Mouse (Mus musculus): ENCODE results near the gene Opcml. TPM values are rescaled to one million over a fixed set of nuclear protein-coding genes. Genes with fewer than 3 reads are reported as not detected.

The Opcml gene
- polyA plus RNA-seq, 1 experiment from 2014 or later: 1.9 TPM

DNA sequence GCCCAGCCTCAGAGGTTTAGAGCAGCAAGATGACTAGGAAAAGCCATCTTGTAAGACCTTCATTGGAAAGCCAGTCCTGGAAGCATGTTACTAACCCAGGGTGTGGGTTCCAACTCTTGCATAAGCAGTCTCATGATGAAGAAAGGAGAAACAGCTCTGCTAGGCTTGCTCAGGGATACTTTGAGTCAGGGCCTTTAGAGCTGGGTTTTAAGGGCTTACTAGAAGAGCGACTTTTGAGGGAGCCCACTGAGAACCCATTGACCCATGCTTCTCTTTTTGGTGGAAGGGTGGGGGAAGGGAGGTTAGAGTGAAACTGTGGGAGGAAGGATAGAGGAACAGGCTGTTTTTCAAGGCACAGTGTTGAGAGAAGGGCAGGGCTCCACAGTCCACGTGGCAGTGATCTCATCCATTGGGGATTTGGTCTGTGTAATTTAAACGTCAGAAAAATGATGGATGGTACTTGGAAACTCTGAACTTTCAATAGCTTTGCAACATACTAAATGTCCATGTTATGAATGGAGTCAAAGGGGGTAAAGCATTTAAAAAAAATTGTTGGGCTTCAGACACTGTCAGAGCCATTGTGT is 22.7 kb downstream of the Opcml start:
- Histone ChIP-seq H3K9me3 (replicated peaks; ENCODE audit: control insufficient read depth, low read length) (no peaks in the 10 kb centered on the region), H3K4me1 (ENCODE audit: control insufficient read depth, insufficient read depth, low read length) (no peaks in the 10 kb centered on the region), H3K4me3 (ENCODE audit: low read depth, low read length) (no peak overlapping the region), H3K4me2 (no peak overlapping the region), H3K36me3 (ENCODE audit: control insufficient read depth, insufficient read depth, low read length) (no peaks in the 10 kb centered on the region), H3K27ac (ENCODE audit: low read depth, low read length) (no peak overlapping the region), H3K9ac (ENCODE audit: low read depth, low read length) (no peak overlapping the region), H3K27me3 (ENCODE audit: control insufficient read depth, insufficient read depth, low read length) (no peaks in the 10 kb centered on the region)
- WGBS (ENCODE audit: insufficient replicate concordance): 40% methylated on average over 3 of the region's 3 CpGs
- ATAC-seq (replicated peaks; ENCODE audit: insufficient number of reproducible peaks, low FRiP score, low TSS enrichment): no peak

DNA sequence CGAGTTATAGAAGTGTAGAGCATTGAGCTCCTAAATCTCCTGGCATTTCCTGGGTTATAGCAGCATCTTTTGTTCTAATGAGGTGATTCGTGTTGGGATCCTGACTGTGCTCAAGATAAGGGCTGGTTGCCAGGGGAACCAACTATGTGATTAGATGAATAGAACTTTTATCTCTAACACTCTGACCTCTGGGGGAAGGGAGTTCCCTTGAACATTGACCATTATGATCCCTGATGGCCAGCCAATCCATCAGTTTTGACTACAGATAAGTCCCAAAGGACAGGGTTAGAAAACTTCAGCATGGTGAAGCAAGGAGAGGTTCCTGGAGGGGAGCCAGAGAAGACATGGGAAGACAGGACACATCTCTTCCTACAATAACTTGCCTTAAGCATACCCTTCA is 23.6 kb downstream of the Opcml start:
- 12% methylated on average over 2 of the region's 2 CpGs for WGBS (ENCODE audit: insufficient replicate concordance)
- H3K9me3 ChIP-seq (replicated peaks; ENCODE audit: control insufficient read depth, low read length): no peaks in the 10 kb centered on the region
- no peaks in the 10 kb centered on the region; the same call in 1 of the 2 replicates for H3K4me1 ChIP-seq (ENCODE audit: control insufficient read depth, insufficient read depth, low read length)
- no peak for ATAC-seq (replicated peaks; ENCODE audit: insufficient number of reproducible peaks, low FRiP score, low TSS enrichment)
- no peaks in the 10 kb centered on the region for H3K36me3 ChIP-seq (ENCODE audit: control insufficient read depth, insufficient read depth, low read length)
- H3K4me3 ChIP-seq (ENCODE audit: low read depth, low read length): no peak overlapping the region
- no peaks in the 10 kb centered on the region for H3K27me3 ChIP-seq (ENCODE audit: control insufficient read depth, insufficient read depth, low read length)
- H3K9ac ChIP-seq (ENCODE audit: low read depth, low read length): no peak overlapping the region
- H3K27ac ChIP-seq (ENCODE audit: low read depth, low read length): no peak overlapping the region
- no peak overlapping the region for H3K4me2 ChIP-seq

DNA sequence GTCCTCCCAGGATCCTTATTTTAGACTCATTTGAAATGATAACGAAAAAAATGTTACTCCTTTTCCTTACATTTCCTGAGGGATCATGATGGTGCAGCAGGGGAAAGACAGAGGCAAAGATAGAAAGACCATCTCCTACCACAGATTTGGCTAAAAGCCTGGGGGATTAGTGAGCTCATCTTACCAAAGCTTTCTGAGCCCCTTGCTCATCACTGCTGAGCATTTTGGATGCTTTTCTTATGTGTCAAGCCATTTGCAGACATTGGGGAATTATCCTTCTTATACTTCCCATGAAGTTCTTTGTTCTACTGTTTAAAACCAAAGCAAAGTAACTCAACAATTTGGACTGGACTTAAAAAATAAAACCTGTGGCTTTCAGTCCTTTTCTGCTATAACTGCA is 30.6 kb downstream of the Opcml start:
- Histone ChIP-seq H3K4me2 (no peak overlapping the region), H3K36me3 (ENCODE audit: control insufficient read depth, insufficient read depth, low read length) (no peaks in the 10 kb centered on the region), H3K4me1 (ENCODE audit: control insufficient read depth, insufficient read depth, low read length) (no peaks in the 10 kb centered on the region; the same call in 1 of the 2 replicates), H3K27me3 (ENCODE audit: control insufficient read depth, insufficient read depth, low read length) (no peaks in the 10 kb centered on the region), H3K9ac (ENCODE audit: low read depth, low read length) (no peak overlapping the region), H3K27ac (ENCODE audit: low read depth, low read length) (no peak overlapping the region), H3K4me3 (ENCODE audit: low read depth, low read length) (no peak overlapping the region), H3K9me3 (replicated peaks; ENCODE audit: control insufficient read depth, low read length) (no peaks in the 10 kb centered on the region)
- 53% methylated on average over 1 of the region's 1 CpGs for WGBS (ENCODE audit: insufficient replicate concordance)
- no peak for ATAC-seq (replicated peaks; ENCODE audit: insufficient number of reproducible peaks, low FRiP score, low TSS enrichment)

DNA sequence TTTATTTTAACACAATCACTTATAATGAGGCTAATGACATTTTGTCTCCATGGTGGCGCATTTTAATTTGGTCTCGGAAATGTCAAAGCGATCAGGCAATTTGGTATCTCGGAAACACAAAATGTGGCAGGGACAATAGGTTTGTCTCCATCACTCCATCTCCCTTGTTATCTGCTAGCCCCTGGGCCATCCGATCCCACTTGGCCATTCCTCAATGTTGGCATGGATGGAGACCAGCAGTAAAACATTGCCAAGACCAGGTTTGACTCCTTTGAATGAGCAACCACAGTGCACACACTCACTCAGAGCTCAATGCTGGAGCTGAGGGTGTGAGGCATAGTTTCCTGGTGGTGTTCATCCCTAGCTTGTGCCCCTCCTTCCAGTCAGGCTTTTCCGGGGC is 32.1 kb downstream of the Opcml start:
- Histone ChIP-seq H3K4me3 (ENCODE audit: low read depth, low read length) (no peak overlapping the region), H3K9ac (ENCODE audit: low read depth, low read length) (no peak overlapping the region), H3K4me1 (ENCODE audit: control insufficient read depth, insufficient read depth, low read length) (no peaks in the 10 kb centered on the region; the same call in 1 of the 2 replicates), H3K27me3 (ENCODE audit: control insufficient read depth, insufficient read depth, low read length) (no peaks in the 10 kb centered on the region), H3K9me3 (replicated peaks; ENCODE audit: control insufficient read depth, low read length) (no peaks in the 10 kb centered on the region), H3K36me3 (ENCODE audit: control insufficient read depth, insufficient read depth, low read length) (no peaks in the 10 kb centered on the region), H3K27ac (ENCODE audit: low read depth, low read length) (no peak overlapping the region), H3K4me2 (no peak overlapping the region)
- ATAC-seq (replicated peaks; ENCODE audit: insufficient number of reproducible peaks, low FRiP score, low TSS enrichment): no peak
- WGBS (ENCODE audit: insufficient replicate concordance): 81% methylated on average over 6 of the region's 6 CpGs

DNA sequence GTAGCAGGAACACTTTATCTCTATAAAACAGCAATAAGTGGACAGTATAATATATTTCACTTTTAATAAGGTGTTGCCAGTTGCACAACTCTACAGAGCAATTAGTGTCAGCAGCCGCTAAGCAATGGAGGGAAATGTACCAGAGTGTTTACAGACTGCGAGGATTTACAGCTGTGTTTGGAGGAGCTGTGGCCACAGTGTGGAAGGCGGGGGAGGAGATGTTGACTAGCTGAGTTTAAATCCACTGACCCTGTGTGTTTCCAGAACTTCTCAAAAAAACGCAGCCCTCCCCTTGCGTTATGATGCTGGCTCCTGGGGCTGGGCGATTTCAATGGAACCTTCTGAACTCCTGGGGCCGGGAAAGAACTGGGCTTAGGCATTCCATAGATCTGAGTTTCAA is 33.8 kb downstream of the Opcml start:
- no peak overlapping the region for H3K9ac ChIP-seq (ENCODE audit: low read depth, low read length)
- H3K36me3 ChIP-seq (ENCODE audit: control insufficient read depth, insufficient read depth, low read length): no peaks in the 10 kb centered on the region
- H3K9me3 ChIP-seq (replicated peaks; ENCODE audit: control insufficient read depth, low read length): no peaks in the 10 kb centered on the region
- ATAC-seq (replicated peaks; ENCODE audit: insufficient number of reproducible peaks, low FRiP score, low TSS enrichment): no peak
- H3K27ac ChIP-seq (ENCODE audit: low read depth, low read length): no peak overlapping the region
- no peak overlapping the region for H3K4me2 ChIP-seq
- H3K4me1 ChIP-seq (ENCODE audit: control insufficient read depth, insufficient read depth, low read length): no peaks in the 10 kb centered on the region
- H3K27me3 ChIP-seq (ENCODE audit: control insufficient read depth, insufficient read depth, low read length): no peaks in the 10 kb centered on the region
- H3K4me3 ChIP-seq (ENCODE audit: low read depth, low read length): no peak overlapping the region
- 72% methylated on average over 7 of the region's 7 CpGs for WGBS (ENCODE audit: insufficient replicate concordance)

DNA sequence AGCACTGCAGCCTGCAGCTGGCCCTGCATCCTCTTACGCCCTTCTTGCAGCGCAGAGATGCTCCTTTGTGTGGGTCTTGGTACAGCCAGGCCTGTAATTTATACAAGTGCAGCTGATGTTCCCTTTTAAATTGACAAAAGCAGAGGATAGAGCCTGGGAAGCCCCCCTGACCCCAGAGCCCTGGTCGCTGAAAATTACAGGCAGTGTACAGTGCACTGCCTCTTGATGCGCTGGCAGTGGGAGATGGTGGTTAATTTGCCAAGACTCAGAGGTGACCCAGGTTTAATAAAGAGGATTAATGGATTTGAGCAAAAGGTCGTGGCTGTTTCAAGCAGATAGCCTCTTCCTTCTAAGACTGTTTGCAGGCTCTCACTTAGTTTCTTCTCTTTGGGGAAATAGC is 39.9 kb downstream of the Opcml start:
- 68% methylated on average over 5 of the region's 5 CpGs for WGBS (ENCODE audit: insufficient replicate concordance)
- H3K27ac ChIP-seq (ENCODE audit: low read depth, low read length): no peak overlapping the region
- no peaks in the 10 kb centered on the region for H3K4me1 ChIP-seq (ENCODE audit: control insufficient read depth, insufficient read depth, low read length)
- H3K9ac ChIP-seq (ENCODE audit: low read depth, low read length): no peak overlapping the region
- ATAC-seq (replicated peaks; ENCODE audit: insufficient number of reproducible peaks, low FRiP score, low TSS enrichment): no peak
- no peak overlapping the region for H3K4me3 ChIP-seq (ENCODE audit: low read depth, low read length)
- H3K27me3 ChIP-seq (ENCODE audit: control insufficient read depth, insufficient read depth, low read length): no peaks in the 10 kb centered on the region
- H3K4me2 ChIP-seq: no peak overlapping the region
- H3K36me3 ChIP-seq (ENCODE audit: control insufficient read depth, insufficient read depth, low read length): no peaks in the 10 kb centered on the region
- H3K9me3 ChIP-seq (replicated peaks; ENCODE audit: control insufficient read depth, low read length): no peaks in the 10 kb centered on the region

DNA sequence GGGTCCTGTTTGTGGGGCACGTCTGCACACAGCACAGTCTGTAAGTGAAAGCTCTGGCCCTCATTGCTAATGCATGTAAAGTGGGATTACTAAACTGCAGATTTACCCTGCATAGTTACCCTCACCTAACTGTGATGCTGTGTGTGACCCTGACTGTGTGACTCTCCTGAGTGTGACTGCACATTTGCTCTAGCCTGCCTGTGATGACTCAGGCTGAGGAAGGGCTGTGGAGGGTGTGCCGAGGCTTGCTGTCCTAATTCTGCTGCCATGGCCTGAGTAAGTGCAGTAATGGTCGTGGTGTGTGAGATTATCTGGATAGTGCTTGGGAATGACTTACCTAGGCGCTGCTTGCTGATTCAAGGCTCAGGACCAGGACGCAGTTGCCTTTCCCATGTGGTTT is 52.2 kb downstream of the Opcml start:
- no peaks in the 10 kb centered on the region for H3K36me3 ChIP-seq (ENCODE audit: control insufficient read depth, insufficient read depth, low read length)
- no peaks in the 10 kb centered on the region for H3K4me1 ChIP-seq (ENCODE audit: control insufficient read depth, insufficient read depth, low read length)
- no peak for ATAC-seq (replicated peaks; ENCODE audit: insufficient number of reproducible peaks, low FRiP score, low TSS enrichment)
- 69% methylated on average over 5 of the region's 5 CpGs for WGBS (ENCODE audit: insufficient replicate concordance)
- H3K27ac ChIP-seq (ENCODE audit: low read depth, low read length): no peak overlapping the region
- no peaks in the 10 kb centered on the region for H3K27me3 ChIP-seq (ENCODE audit: control insufficient read depth, insufficient read depth, low read length)
- no peaks in the 10 kb centered on the region for H3K9me3 ChIP-seq (replicated peaks; ENCODE audit: control insufficient read depth, low read length)
- H3K4me2 ChIP-seq: no peak overlapping the region
- no peak overlapping the region for H3K4me3 ChIP-seq (ENCODE audit: low read depth, low read length)
- no peak overlapping the region for H3K9ac ChIP-seq (ENCODE audit: low read depth, low read length)

DNA sequence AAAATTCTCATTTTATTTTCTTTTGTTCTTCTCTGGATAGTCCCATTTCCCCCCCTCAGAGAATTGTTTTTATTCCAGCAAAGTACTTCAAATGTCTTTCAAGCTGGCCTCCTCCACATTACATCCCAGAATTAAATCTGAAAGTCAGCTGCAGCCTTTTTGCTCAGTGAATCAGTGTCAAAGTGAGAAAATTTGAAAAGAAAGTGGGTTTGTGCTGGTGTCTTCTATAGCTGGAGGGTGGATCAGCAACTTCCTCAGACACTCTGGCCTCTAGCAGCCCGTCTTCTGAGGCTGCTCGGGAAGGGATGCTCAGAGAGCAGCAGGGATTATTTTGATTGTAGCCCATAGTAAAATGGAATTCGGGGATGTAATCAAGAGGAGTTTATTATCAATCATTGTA is 81.0 kb downstream of the Opcml start:
- ATAC-seq (replicated peaks; ENCODE audit: insufficient number of reproducible peaks, low FRiP score, low TSS enrichment): no peak
- Histone ChIP-seq H3K9me3 (replicated peaks; ENCODE audit: control insufficient read depth, low read length) (no peaks in the 10 kb centered on the region), H3K27ac (ENCODE audit: low read depth, low read length) (no peak overlapping the region), H3K36me3 (ENCODE audit: control insufficient read depth, insufficient read depth, low read length) (no peaks in the 10 kb centered on the region), H3K4me1 (ENCODE audit: control insufficient read depth, insufficient read depth, low read length) (no peaks in the 10 kb centered on the region), H3K27me3 (ENCODE audit: control insufficient read depth, insufficient read depth, low read length) (no peaks in the 10 kb centered on the region), H3K9ac (ENCODE audit: low read depth, low read length) (no peak overlapping the region), H3K4me2 (no peak overlapping the region), H3K4me3 (ENCODE audit: low read depth, low read length) (no peak overlapping the region)
- WGBS (ENCODE audit: insufficient replicate concordance): 64% methylated on average over 3 of the region's 3 CpGs

DNA sequence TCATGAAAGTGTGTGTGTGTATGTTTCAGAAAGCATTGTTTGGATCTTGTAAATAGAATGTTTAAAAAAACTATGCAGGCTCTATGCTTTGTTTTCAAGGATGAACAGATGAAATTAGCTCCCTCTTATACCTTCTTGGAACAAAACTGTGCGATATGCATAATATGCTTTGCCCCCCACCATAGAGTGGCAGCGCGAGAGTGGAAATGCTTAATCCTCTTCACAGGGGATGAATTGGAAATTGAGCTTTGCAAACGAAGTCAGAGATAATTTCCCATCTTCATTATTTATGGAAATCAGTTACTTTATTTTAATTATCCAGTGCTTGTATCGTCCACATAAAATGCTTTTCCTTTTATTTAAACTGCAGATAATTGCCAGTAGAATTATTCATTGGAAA is 99.1 kb downstream of the Opcml start:
- H3K9ac ChIP-seq (ENCODE audit: low read depth, low read length): no peak overlapping the region
- no peaks in the 10 kb centered on the region for H3K36me3 ChIP-seq (ENCODE audit: control insufficient read depth, insufficient read depth, low read length)
- H3K4me3 ChIP-seq (ENCODE audit: low read depth, low read length): no peak overlapping the region
- WGBS (ENCODE audit: insufficient replicate concordance): 83% methylated on average over 5 of the region's 5 CpGs
- no peaks in the 10 kb centered on the region for H3K9me3 ChIP-seq (replicated peaks; ENCODE audit: control insufficient read depth, low read length)
- no peaks in the 10 kb centered on the region for H3K4me1 ChIP-seq (ENCODE audit: control insufficient read depth, insufficient read depth, low read length)
- no peak overlapping the region for H3K4me2 ChIP-seq
- no peaks in the 10 kb centered on the region for H3K27me3 ChIP-seq (ENCODE audit: control insufficient read depth, insufficient read depth, low read length)
- H3K27ac ChIP-seq (ENCODE audit: low read depth, low read length): no peak overlapping the region
- no peak for ATAC-seq (replicated peaks; ENCODE audit: insufficient number of reproducible peaks, low FRiP score, low TSS enrichment)

Measured in heart, embryonic 11.5 days (tissue).